Mouse (Mus musculus): ENCODE measurements at regions not wholly inside any gene's neighbourhood (a gene's known extent, or its start where the extent isn't known, plus 50 kb on each side); places are given as distances from the start of the nearest gene placed in this dataset.

DNA sequence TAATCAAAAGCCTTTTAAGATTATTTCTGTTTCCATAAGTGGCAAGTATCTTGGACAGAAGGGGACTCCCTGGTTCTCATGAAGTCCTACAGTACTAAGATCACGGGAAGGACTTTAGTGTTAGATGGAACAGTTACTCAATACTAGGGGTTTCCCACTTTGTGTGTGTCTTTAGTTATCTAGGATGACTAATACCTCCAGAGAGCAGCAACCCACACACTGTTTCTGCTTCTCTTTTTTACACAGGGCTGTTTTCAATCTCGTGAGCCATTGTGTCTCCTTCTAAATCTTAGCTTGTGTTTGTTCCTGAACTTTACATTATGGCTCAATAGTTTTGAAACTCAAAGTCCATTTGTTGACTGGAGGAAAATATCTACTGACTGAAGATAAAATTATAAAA lies 496.5 kb upstream of the Impg1 start:
- Histone ChIP-seq H3K9me3 (no peaks in the 10 kb centered on the region), H3K4me2 (no peak overlapping the region), H3K36me3 (no peaks in the 10 kb centered on the region), H3K27ac (replicated peaks) (no peak overlapping the region), H3K4me1 (replicated peaks) (no peaks in the 10 kb centered on the region), H3K9ac (no peak overlapping the region), H3K27me3 (no peaks in the 10 kb centered on the region), H3K4me3 (no peak overlapping the region)
- no peak for ATAC-seq (ENCODE audit: low read depth)
- WGBS, result 81% methylated on average over 2 of the region's 2 CpGs

DNA sequence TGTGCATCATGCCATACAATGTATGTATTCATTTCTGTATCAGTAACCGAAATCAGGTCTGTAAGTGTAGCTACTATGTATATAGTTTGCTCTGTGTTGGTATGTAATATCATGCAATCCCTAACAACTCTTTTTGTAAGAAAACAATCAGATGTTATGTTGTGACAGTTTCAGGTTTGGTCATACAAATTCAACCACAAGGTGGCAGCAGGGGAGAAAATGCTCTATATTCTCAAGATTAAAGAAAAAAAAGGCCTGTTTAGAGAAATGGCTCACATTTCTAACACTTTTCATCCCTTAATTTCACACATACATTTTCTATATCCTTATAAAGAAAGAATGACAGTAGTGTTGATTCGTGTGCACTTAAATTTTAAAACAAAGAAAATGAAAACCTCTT lies 477.7 kb upstream of the Impg1 start:
- ATAC-seq (ENCODE audit: low read depth), result no peak
- H3K27me3 ChIP-seq, result no peaks in the 10 kb centered on the region
- H3K4me2 ChIP-seq, result no peak overlapping the region
- H3K27ac ChIP-seq (replicated peaks), result no peak overlapping the region
- WGBS, result 65% methylated on average over 2 of the region's 2 CpGs
- no peak overlapping the region for H3K9ac ChIP-seq
- no peak overlapping the region for H3K4me3 ChIP-seq
- H3K4me1 ChIP-seq (replicated peaks), result no peaks in the 10 kb centered on the region
- H3K36me3 ChIP-seq, result no peaks in the 10 kb centered on the region
- H3K9me3 ChIP-seq, result no peaks in the 10 kb centered on the region

DNA sequence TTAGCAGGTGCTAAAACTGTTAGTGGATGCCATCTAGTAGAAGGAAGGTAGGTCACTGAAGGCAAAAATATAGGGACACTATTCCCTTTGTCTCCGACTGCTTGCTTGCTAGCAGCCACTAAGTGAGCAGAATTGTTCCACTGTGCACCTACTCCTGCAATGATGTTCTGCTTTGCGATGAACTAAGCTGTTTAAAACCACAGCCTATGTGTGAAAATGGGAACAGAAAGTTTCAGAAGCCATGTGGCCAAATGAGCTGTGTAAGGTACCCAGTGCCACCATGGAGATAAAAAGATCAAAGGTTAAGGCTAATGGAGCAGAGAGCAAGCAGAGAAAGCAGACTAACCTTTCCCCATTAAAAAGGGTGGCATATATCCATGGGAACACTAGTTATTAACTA lies 476.1 kb upstream of the Impg1 start:
- Histone ChIP-seq H3K27me3 (no peaks in the 10 kb centered on the region), H3K4me1 (replicated peaks) (no peaks in the 10 kb centered on the region), H3K4me2 (no peak overlapping the region), H3K27ac (replicated peaks) (no peak overlapping the region), H3K36me3 (no peaks in the 10 kb centered on the region), H3K9me3 (no peaks in the 10 kb centered on the region), H3K9ac (no peak overlapping the region), H3K4me3 (no peak overlapping the region)
- WGBS, result 68% methylated on average over 2 of the region's 2 CpGs
- ATAC-seq (ENCODE audit: low read depth), result no peak

DNA sequence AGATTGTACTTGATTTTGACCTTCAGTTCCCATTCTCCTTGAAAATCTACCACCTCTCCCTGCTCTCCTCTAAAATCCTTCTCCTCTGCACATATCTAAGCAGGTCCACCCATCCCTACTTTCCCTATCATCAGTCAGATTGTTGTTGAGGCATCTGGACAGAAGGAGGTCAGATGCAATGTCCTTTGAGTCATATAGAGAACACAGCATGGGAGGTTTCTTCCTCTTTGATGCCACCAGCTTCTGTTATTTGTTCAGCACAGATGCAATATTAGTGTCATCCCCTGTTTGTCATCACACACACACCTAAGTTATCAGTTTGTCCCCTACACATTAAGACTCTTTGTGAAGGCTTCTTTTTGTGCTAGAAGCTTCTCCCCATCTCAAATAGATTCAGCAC lies 473.0 kb upstream of the Impg1 start:
- H3K9me3 ChIP-seq, result no peaks in the 10 kb centered on the region
- H3K4me2 ChIP-seq, result no peak overlapping the region
- no peak overlapping the region for H3K9ac ChIP-seq
- H3K27ac ChIP-seq (replicated peaks), result no peak overlapping the region
- no peak overlapping the region for H3K4me3 ChIP-seq
- H3K4me1 ChIP-seq (replicated peaks), result peaks cover under 1% of the 10 kb centered on the region; the same call in 1 of the 2 replicates
- no peaks in the 10 kb centered on the region for H3K27me3 ChIP-seq
- no peaks in the 10 kb centered on the region for H3K36me3 ChIP-seq
- no peak for ATAC-seq (ENCODE audit: low read depth)

DNA sequence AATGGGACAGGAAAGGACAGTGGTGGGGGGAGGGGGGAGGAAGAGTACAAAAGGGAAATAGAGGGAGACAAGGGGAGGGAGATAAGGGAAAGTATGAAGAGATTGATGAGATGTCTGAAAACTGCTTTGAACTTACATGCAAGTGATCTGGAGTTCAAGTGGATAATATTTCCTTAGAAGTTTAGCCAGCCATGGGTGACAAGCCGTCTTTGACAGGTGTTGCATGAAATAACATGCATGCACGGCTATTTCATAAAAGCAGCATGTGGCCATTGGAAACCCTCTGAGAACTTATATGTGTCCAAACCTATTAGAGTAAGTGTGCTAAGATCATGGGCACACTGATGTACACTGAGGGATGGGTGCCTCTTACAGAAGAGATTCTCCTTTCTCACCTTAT lies 465.3 kb upstream of the Impg1 start:
- H3K9me3 ChIP-seq, result no peaks in the 10 kb centered on the region
- no peaks in the 10 kb centered on the region for H3K36me3 ChIP-seq
- no peak overlapping the region for H3K4me2 ChIP-seq
- 77% methylated on average over 2 of the region's 2 CpGs for WGBS
- H3K9ac ChIP-seq, result no peak overlapping the region
- peaks cover 8% of the 10 kb centered on the region; the same call in 1 of the 2 replicates for H3K4me1 ChIP-seq (replicated peaks)
- H3K27ac ChIP-seq (replicated peaks), result no peak overlapping the region
- no peak overlapping the region for H3K4me3 ChIP-seq
- no peaks in the 10 kb centered on the region for H3K27me3 ChIP-seq
- no peak for ATAC-seq (ENCODE audit: low read depth)

DNA sequence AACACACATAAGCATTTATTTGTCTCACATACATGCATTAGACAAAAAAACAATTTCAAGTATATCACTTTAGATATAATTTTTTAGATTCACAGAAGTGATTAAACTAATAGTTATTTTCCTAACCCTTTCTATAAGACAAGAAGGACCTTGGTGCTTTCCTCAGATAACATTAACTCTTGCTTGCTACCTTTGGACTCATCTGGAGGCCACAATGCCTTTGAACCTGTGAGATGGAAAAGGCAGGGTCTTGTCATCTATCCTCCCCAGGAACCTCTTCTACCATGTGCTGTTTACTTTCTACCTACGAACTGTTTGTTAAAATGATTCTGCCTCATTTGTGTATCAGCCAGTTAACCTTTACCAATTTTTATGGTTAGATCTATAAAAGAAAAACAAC lies 455.0 kb upstream of the Impg1 start:
- Histone ChIP-seq H3K9me3 (no peaks in the 10 kb centered on the region), H3K27ac (replicated peaks) (no peak overlapping the region), H3K9ac (no peak overlapping the region), H3K4me2 (no peak overlapping the region), H3K4me3 (no peak overlapping the region), H3K27me3 (no peaks in the 10 kb centered on the region), H3K4me1 (replicated peaks) (no peaks in the 10 kb centered on the region), H3K36me3 (no peaks in the 10 kb centered on the region)
- WGBS, result 79% methylated on average over 1 of the region's 1 CpGs
- ATAC-seq (ENCODE audit: low read depth), result no peak

DNA sequence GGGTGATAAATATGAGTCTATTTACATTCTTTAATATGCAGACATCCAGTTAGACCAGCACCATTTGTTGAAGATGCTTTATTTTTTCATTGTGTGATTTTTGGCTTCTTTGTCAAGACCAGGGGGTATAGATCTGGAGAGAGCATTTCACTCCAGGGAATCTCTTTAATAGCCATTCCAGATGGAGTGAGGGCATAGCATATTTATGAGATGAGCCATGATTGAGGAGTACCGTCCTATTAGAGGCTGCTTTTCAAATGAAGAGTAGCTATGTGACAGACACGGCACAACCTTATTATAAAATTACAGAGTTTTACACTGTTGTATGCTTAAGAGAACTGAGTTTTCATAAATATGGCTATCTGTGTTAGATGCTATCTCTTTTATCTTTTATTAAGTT lies 448.6 kb upstream of the Impg1 start:
- H3K27ac ChIP-seq (replicated peaks), result no peak overlapping the region
- no peaks in the 10 kb centered on the region for H3K4me1 ChIP-seq (replicated peaks)
- 34% methylated on average over 2 of the region's 2 CpGs for WGBS
- no peaks in the 10 kb centered on the region for H3K36me3 ChIP-seq
- H3K9me3 ChIP-seq, result no peaks in the 10 kb centered on the region
- H3K4me3 ChIP-seq, result no peak overlapping the region
- no peaks in the 10 kb centered on the region for H3K27me3 ChIP-seq
- H3K9ac ChIP-seq, result no peak overlapping the region
- H3K4me2 ChIP-seq, result no peak overlapping the region
- no peak for ATAC-seq (ENCODE audit: low read depth)

DNA sequence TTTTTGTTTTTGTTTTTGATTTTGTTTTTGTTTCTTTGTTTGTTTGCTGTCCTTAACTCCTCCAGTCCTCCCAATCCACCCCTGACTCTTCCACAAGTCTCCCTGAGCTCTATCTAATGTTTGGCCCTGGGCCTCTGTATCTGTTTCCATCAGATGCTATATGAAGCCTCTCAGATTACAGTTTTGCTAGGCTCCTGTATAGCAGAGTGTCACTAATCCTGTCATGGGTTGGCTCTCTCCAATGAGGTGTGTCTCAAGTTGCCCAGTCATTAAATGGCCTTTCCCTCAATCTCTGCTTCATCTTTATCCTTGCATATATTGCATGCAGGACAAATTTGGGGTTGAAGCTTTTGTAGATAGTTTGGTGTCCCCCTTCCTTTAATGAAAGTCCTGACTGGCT lies 446.9 kb upstream of the Impg1 start:
- Histone ChIP-seq H3K27me3 (no peaks in the 10 kb centered on the region), H3K4me3 (no peak overlapping the region), H3K9me3 (no peaks in the 10 kb centered on the region), H3K27ac (replicated peaks) (no peak overlapping the region), H3K4me1 (replicated peaks) (no peaks in the 10 kb centered on the region), H3K9ac (no peak overlapping the region), H3K36me3 (no peaks in the 10 kb centered on the region), H3K4me2 (no peak overlapping the region)
- no peak for ATAC-seq (ENCODE audit: low read depth)

DNA sequence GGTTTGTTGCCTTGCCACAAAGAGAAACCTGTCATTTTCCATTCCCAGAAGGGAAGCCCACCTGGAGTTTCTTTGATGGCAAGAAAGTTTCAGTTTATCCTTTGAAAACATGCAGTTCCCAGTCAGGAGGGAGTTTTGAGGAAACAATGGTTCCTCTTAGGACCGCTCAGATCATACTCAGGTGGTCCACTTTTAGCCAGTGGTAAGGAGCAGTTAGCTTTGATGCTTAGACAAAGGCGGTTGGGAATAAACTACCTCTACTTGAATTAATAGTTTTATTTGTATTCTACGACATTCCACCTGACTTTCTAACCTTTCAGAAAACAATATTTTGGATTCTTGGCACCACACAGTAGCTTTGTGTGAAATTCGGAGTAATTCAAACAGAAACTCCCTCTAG lies 401.5 kb upstream of the Impg1 start:
- Histone ChIP-seq H3K9ac (no peak overlapping the region), H3K4me1 (replicated peaks) (no peaks in the 10 kb centered on the region), H3K27ac (replicated peaks) (no peak overlapping the region), H3K4me2 (no peak overlapping the region), H3K9me3 (no peaks in the 10 kb centered on the region), H3K36me3 (no peaks in the 10 kb centered on the region), H3K27me3 (no peaks in the 10 kb centered on the region), H3K4me3 (no peak overlapping the region)
- no peak for ATAC-seq (ENCODE audit: low read depth)
- 80% methylated on average over 4 of the region's 4 CpGs for WGBS

DNA sequence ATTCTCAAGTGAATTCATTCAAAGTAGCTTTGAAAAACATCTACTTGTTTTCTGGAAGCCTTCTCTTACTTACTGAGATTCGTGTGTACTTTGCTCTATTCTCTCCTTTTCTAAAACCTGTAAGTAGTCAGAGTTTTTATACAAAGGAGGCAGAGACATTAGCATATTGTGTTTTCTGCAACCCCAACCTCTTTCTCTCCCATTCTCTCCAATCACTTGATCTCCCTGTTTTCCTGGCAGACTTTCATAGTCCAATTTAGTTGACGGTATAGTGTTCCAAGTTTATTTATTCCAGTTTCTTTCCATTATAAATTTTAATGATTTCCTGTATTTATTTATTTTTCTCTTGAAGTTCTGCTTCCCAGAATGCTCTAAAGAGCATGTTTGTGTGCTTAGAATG lies 393.7 kb upstream of the Impg1 start:
- 60% methylated on average over 2 of the region's 2 CpGs for WGBS
- ATAC-seq (ENCODE audit: low read depth), result no peak
- Histone ChIP-seq H3K4me1 (replicated peaks) (no peaks in the 10 kb centered on the region), H3K27ac (replicated peaks) (no peak overlapping the region), H3K9me3 (no peaks in the 10 kb centered on the region), H3K36me3 (no peaks in the 10 kb centered on the region), H3K9ac (no peak overlapping the region), H3K27me3 (no peaks in the 10 kb centered on the region), H3K4me2 (no peak overlapping the region), H3K4me3 (no peak overlapping the region)

DNA sequence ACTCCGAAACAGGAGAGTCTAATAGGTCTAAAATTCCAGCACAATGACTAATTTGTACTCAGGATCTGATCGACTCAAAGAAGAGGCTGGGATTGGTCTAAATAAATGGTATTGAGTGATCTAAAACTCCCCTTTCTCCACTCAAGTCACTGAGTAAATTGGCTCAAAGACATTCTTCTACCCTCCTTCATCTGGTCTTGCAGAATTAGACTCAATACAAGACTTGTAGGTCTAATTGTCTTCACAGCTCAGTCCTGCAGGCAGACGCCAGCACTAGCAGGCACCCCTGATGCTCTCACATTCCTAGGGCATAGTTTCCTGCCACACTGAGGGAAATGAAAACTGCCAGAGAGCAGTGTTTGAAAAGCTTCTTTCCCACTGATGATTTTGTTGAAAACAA lies 382.9 kb upstream of the Impg1 start:
- Histone ChIP-seq H3K4me1 (replicated peaks) (no peaks in the 10 kb centered on the region), H3K4me3 (no peak overlapping the region), H3K9ac (no peak overlapping the region), H3K27ac (replicated peaks) (no peak overlapping the region), H3K36me3 (no peaks in the 10 kb centered on the region), H3K4me2 (no peak overlapping the region), H3K9me3 (no peaks in the 10 kb centered on the region), H3K27me3 (no peaks in the 10 kb centered on the region)
- ATAC-seq (ENCODE audit: low read depth), result no peak
- 67% methylated on average over 3 of the region's 3 CpGs for WGBS

DNA sequence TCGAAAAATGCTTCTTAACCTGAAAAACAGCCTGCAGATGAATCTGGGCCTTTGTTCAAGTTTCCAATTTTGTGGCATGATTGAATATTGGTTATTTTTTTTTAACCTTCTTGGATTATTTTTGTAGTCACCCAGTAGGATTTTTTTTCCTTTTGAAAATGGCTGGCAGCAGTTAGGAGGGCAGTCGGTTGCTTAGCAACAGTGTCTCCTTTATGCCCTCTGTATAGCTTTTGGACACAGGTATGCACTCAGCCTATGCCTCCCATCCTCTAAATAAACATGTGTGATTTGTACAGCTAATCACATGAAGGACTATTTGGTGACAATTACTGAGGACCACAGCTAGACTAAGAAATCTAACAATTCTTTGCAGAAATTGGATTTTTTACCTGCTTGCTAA lies 367.5 kb upstream of the Impg1 start:
- H3K27me3 ChIP-seq, result no peaks in the 10 kb centered on the region
- H3K36me3 ChIP-seq, result no peaks in the 10 kb centered on the region
- no peak overlapping the region for H3K9ac ChIP-seq
- no peak overlapping the region for H3K27ac ChIP-seq (replicated peaks)
- no peak for ATAC-seq (ENCODE audit: low read depth)
- H3K4me1 ChIP-seq (replicated peaks), result no peaks in the 10 kb centered on the region
- 88% methylated on average over 2 of the region's 2 CpGs for WGBS
- no peaks in the 10 kb centered on the region for H3K9me3 ChIP-seq
- H3K4me3 ChIP-seq, result no peak overlapping the region
- H3K4me2 ChIP-seq, result no peak overlapping the region

DNA sequence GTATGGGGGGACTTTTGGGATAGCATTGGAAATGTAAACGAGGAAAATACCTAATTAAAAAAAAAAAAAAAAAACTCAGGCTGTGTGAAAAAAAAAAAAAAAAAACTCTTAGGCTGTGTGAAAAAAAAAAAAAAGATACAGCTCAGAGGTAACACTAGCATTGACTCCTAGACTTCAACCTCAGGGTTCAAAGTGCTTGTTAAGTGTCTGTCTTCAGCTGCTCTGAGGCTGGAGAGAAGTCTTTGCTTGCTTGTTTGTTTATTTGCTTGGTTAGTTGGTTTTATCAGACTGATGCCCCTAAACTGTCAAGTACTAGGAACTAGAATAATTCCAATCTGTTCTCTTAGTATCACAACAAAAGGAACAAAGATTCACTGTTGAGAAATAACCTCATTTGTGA lies 360.1 kb upstream of the Impg1 start:
- H3K4me3 ChIP-seq, result no peak overlapping the region
- H3K9me3 ChIP-seq, result no peaks in the 10 kb centered on the region
- no peak overlapping the region for H3K9ac ChIP-seq
- no peaks in the 10 kb centered on the region for H3K36me3 ChIP-seq
- 64% methylated on average over 1 of the region's 1 CpGs for WGBS
- H3K27me3 ChIP-seq, result no peaks in the 10 kb centered on the region
- no peaks in the 10 kb centered on the region for H3K4me1 ChIP-seq (replicated peaks)
- H3K27ac ChIP-seq (replicated peaks), result no peak overlapping the region
- no peak overlapping the region for H3K4me2 ChIP-seq
- no peak for ATAC-seq (ENCODE audit: low read depth)

DNA sequence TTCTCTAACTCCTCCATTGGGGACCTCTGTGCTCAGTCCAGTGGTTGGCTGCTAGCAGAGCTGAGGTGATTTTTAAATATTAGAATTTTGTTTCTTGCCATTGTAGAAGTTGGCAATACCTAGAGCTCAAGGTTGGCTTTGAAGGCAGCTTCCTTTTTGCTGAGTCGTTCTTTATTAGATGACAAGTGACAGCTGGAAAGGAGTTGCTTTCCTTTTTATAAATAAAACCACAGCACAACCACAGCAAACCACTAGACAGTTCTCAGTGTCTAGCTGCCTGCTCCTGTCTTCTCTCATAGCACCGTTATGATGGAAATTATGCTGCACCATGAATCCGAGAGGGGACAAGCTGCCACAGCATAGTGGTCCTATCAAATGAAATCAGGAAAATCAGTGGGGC lies 354.8 kb upstream of the Impg1 start:
- Histone ChIP-seq H3K4me1 (replicated peaks) (no peaks in the 10 kb centered on the region), H3K27ac (replicated peaks) (no peak overlapping the region), H3K9ac (no peak overlapping the region), H3K4me3 (no peak overlapping the region), H3K36me3 (no peaks in the 10 kb centered on the region), H3K4me2 (no peak overlapping the region), H3K9me3 (no peaks in the 10 kb centered on the region), H3K27me3 (no peaks in the 10 kb centered on the region)
- WGBS, result 91% methylated on average over 3 of the region's 3 CpGs
- no peak for ATAC-seq (ENCODE audit: low read depth)

All from neural tube, embryonic 13.5 days (tissue).